Mouse (Mus musculus) yolk sac, embryonic 10.5 days (tissue): Measurements from ENCODE around the gene Fnd3c2.
A peak's percentile ranks its signal among the peaks of the same experiment; 100 is the strongest.
"Not testable (repeated sequence)": the region's sequence is repeated elsewhere in the genome, so short reads cannot be mapped to it uniquely, and the experiment has no call there.

Experiments used
- DNase-seq: peaks from one replicate; pipeline ENCODE4 v3.0.0-alpha.2; 2017; ENCODE audit warnings: low spot score

Fnd3c2 gene

GRCm38 (mm10) chrX:106255276-106255675 lies at the start of gene Fnd3c2:
Gene Fnd3c2 (minus strand): TSS chrX:106255376.
- DNase-seq: no peak

- no peak for DNase-seq
Observed at GRCm38 (mm10) chrX:106284441-106284840, 29.3 kb upstream of the Fnd3c2 start.

GRCm38 (mm10) chrX:106221058-106221457 lies 34.1 kb downstream of the Fnd3c2 start, which contains the start of gene Taf9b:
Gene Taf9b (minus strand): TSS chrX:106221158.
- no peak for DNase-seq

DNA sequence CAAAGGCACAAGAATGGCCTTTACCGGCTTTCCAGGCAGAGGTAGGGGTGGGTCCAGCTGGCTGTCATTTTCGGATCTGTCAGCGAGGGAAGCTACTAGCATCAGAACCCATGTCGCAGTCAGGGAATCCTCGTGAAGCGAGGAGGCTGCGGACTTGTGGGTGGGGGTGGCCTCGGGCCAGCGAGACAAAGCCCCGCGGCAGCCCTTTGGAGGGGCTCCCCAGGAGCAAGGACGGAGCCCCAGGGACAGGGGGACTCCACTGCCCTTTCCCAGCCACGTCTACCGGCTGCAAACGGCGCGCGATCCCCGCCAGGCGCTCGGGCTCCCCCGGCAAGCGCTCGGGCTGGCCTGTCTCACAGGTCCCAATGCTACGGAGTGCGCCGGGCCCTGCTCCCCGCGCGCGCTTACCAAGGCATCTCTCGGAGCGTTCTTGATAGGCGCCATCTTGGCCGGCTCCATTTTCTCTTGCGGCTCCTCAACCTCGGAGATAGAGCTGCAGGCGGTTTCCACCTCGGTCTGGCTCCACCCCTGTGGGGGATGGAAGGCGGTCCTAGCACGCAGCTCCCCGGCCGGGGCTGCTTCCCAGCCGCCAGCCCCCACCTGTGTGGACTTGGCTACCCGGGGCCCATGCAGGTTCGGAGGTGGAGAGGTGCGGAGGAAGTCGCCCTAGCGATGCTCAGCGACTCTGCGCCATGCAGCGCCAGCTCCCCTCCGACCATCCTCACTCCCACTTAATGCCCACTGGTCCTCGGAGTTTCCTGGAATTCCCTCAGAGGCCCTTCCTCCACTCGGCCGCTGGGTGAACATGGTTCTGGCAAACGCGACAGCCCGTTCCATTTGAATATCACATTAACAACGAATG lies 35.8 kb downstream of the Fnd3c2 start:
- peak; percentile 69 for DNase-seq

DNA sequence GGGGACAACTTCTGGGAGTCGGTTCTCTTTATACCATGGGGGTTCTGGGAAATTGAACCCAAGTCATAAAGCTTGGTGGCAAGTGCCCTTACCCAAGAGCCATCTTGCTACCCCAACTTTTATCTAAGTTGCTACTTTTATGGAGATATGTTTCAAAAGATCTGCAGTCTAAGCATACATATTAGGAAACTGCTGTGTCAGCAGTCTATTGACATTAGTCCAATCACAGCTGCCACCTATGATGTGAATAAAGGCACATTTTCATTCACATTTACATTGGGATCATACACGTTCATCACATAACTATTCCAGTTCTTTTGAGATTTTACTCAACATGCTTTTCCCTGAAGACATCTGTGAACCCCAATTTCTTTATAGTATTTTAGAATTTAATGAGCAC lies 46.1 kb downstream of the Fnd3c2 start:
- no peak for DNase-seq

DNA sequence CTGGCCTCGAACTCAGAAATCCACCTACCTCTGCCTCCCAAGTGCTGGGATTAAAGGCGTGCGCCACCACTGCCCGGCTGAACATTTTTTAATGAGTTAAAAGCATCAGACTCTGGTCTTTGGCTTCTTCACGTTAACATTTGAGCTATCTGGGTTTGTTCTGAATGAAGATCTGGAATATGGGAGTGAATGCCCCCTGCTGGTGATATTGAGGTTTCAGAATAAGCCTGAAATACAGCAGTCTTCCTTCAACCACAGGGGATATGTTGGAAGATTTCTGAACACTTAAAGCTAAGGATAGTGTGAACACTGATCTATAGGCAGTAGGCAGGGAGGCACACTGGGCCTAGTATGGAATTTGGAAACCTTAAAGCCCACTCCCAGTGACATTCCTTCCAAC lies 56.3 kb downstream of the Fnd3c2 start:
- DNase-seq: no peak

DNA sequence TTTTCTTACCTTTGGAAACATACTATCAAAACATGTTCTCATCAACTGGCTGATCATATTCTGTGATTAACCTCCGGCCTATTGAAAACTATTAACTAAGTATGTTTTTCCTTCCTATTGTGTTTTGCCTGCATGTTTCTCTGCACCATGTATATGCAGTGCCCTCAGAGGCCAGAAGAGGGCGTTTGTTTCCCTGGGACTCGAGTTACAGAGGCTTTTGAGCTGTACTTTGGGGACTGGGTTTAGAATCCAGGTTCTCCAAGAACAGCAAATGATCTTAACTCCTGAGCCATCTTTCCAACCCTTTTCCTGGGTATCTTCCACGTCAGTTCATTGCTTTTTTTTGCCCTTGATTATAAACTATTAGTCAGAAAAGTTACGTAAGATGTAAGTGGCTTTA lies 57.9 kb downstream of the Fnd3c2 start:
- no peak for DNase-seq

GRCm38 (mm10) chrX:106194361-106194760 lies 60.8 kb downstream of the Fnd3c2 start:
- DNase-seq: not testable (repeated sequence)

DNA sequence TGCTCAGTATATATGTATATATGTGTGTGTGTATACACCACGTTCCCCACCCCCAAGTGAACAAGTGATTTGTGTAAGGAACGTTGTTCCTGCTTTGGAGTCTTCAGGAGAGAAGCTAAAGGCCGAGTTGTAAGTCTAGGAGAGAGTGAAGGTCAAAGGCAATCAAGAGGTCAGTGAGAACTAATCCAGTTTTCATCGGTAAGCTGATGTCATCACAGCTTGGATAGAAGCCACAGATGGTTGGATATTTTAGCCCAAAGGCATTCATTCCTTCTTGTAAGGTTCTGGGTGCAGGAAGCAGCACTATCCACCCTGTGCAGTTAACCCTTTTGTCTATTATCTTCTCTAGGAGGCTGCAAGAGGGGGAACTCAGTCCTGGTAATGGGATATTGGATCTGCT lies 65.1 kb downstream of the Fnd3c2 start:
- DNase-seq: no peak

DNA sequence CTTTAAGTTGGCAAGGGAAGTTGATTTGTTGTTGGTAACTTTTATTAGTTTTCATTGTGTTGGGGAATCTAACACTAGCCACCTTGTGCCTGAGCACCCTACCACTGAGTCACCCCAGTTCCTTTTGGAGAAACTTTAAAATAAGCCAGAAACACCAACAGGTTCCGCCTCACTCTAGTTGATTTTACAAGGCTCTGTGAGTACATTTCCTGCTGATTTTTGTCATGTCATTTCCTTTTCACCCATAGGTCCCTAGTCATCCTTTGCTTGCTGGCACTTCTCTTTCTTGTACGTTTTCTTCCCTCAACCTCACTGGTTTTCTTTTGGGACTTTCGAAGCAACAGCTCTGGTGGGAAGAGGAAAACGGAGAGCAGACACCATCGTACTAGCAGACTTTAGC lies 65.8 kb downstream of the Fnd3c2 start:
- no peak for DNase-seq

DNA sequence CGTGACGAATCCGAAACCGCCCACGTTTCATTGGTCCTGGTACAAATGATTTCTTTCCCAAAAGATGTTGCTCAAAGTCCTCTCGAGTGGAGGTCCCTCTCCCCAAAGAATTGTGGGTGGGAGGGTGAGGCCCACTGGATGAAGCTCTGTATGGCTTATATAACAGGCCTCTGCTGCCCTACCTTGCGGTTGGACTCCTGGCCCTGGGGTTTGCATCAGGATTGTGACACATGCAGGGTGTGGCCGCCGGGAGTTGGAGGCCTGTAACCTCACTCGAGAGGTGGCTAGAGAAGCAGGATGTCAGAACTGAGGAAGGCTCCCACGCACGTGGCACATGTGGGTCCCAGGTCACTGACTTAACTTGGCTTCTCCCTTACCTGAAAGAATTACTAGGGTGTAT lies 67.4 kb downstream of the Fnd3c2 start:
- peak; percentile 61 for DNase-seq

GRCm38 (mm10) chrX:106186713-106187649 lies 68.2 kb downstream of the Fnd3c2 start, which contains the start of gene Pgk1:
Gene Pgk1 (plus strand): TSS chrX:106187100.
- peak; percentile 95 for DNase-seq

DNA sequence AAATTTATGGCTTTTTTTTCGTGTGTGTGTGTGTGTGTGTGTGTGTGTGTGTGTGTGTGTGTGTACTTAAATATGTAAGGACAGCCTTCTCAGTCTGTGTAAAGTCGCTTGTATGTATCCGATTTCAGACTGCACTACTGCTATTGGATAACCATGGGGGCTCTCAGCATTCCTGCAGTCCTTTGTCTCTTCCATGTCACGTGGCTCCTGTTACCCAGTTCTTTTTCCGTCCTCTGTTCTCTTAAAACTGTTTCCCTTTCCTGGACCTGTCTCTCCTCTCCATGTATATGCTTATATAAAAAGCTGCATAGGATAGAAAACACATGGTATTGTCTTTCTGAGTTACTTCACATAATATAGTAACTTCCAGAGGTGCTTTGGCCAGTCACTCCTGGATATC lies 69.5 kb downstream of the Fnd3c2 start:
- DNase-seq: no peak
